ENCODE assay signal across 19 mouse cellular contexts in genomic region chr2:130916521-130917147, GRCm38 (mm10). TPM values are rescaled to one million over a fixed set of nuclear protein-coding genes. Genes with fewer than 3 reads are reported as not detected.
DNase-seq lines count a peak whose midpoint lies in the region; ATAC-seq and TF ChIP-seq lines count a peak whose summit lies in the region.
"Had no signal": no experiment of that assay in that cellular context is flagged by ENCODE, and none has a peak within 500 bp of the region (broad histone marks: within the 10 kb centered on the region; RNA-seq: fewer than 3 reads in every experiment).

No protein-coding gene starts in this region.

- peaks cover 37% of the 10 kb centered on the region for H3K79me2 ChIP-seq in liver, adult 2 months (ENCODE audit: control insufficient read depth, insufficient read depth, low read length)

- H3K36me3 ChIP-seq in liver, adult 2 months (ENCODE audit: control insufficient read depth, insufficient read depth, low read length): no peaks in the 10 kb centered on the region; the same call in 1 of the 2 replicates
- no peaks in the 10 kb centered on the region for H3K36me3 ChIP-seq in liver, embryonic 12.5 days
- no peaks in the 10 kb centered on the region for H3K36me3 ChIP-seq in neural tube, embryonic 15.5 days
- H3K36me3 ChIP-seq: hindbrain, embryonic 15.5 days; lung, embryonic 15.5 days; stomach, embryonic 15.5 days had no signal

- no peaks in the 10 kb centered on the region for H3K27me3 ChIP-seq in liver, adult 2 months (ENCODE audit: control insufficient read depth, insufficient read depth, low read length)
- no peaks in the 10 kb centered on the region for H3K27me3 ChIP-seq in liver, embryonic 12.5 days (replicated peaks)
- no peaks in the 10 kb centered on the region for H3K27me3 ChIP-seq in neural tube, embryonic 15.5 days (replicated peaks)
- H3K27me3 ChIP-seq: forebrain, embryonic 13.5 days; hindbrain, embryonic 15.5 days; lung, embryonic 15.5 days; megakaryocyte, embryonic 14.5 days; stomach, embryonic 15.5 days had no signal

- no peak overlapping the region for H3K4me3 ChIP-seq in liver, adult 2 months (ENCODE audit: insufficient read depth, low read depth, low read length)
- no peak overlapping the region for H3K4me3 ChIP-seq in liver, embryonic 12.5 days
- no peak overlapping the region for H3K4me3 ChIP-seq in embryonic fibroblast, embryonic 13.5 days (ENCODE audit: insufficient read depth, low read length)
- no peak overlapping the region for H3K4me3 ChIP-seq in neural tube, embryonic 15.5 days (replicated peaks)
- H3K4me3 ChIP-seq: forebrain, embryonic 13.5 days; heart, adult 2 months; hindbrain, embryonic 15.5 days; lung, embryonic 15.5 days; megakaryocyte, embryonic 14.5 days; stomach, embryonic 15.5 days had no signal

- WGBS in liver, adult 2 months: 81% methylated on average over 3 of the region's 3 CpGs
- WGBS in liver, embryonic 12.5 days (ENCODE audit: insufficient replicate concordance): 65% methylated on average over 3 of the region's 3 CpGs
- 4% methylated on average over 3 of the region's 3 CpGs for WGBS in neural tube, embryonic 15.5 days

- no peak overlapping the region for H3K4me2 ChIP-seq in liver, embryonic 12.5 days
- no peak overlapping the region for H3K4me2 ChIP-seq in neural tube, embryonic 15.5 days
- H3K4me2 ChIP-seq: forebrain, embryonic 13.5 days; hindbrain, embryonic 15.5 days; lung, embryonic 15.5 days; stomach, embryonic 15.5 days had no signal

- no peak for ATAC-seq in liver, embryonic 12.5 days
- no peak for ATAC-seq in neural tube, embryonic 15.5 days (ENCODE audit: low FRiP score)
- ATAC-seq in monocyte, adult 5-6 weeks (replicated peaks; ENCODE audit: insufficient number of reproducible peaks, low FRiP score, low TSS enrichment, poor library complexity, severe bottlenecking): no peak
- ATAC-seq: forebrain, embryonic 13.5 days had no signal

- no peak for TF ChIP-seq POLR2A in liver, adult 2 months (IDR thresholded peaks at IDR 0.05; ENCODE audit: extremely low read depth, insufficient read depth, low read length)
- TF ChIP-seq POLR2A in embryonic fibroblast, embryonic 13.5 days (IDR thresholded peaks at IDR 0.05; ENCODE audit: low read depth, low read length): no peak

- TF ChIP-seq CTCF in liver, adult 2 months (IDR thresholded peaks at IDR 0.05; ENCODE audit: low read depth, low read length): no peak
- no peak for TF ChIP-seq CTCF in embryonic fibroblast, embryonic 13.5 days (IDR thresholded peaks at IDR 0.05; ENCODE audit: borderline replicate concordance, insufficient read depth, low read length)

- H3K9me3 ChIP-seq in liver, embryonic 12.5 days (replicated peaks): no peaks in the 10 kb centered on the region
- no peaks in the 10 kb centered on the region for H3K9me3 ChIP-seq in neural tube, embryonic 15.5 days (replicated peaks)
- H3K9me3 ChIP-seq: forebrain, embryonic 13.5 days; hindbrain, embryonic 15.5 days; lung, embryonic 15.5 days; megakaryocyte, embryonic 14.5 days; stomach, embryonic 15.5 days had no signal

- no peak overlapping the region for H3K9ac ChIP-seq in liver, adult 2 months (ENCODE audit: low read depth, low read length)
- no peak overlapping the region for H3K9ac ChIP-seq in liver, embryonic 12.5 days
- H3K9ac ChIP-seq in neural tube, embryonic 15.5 days (replicated peaks): no peak overlapping the region
- H3K9ac ChIP-seq: forebrain, embryonic 13.5 days; hindbrain, embryonic 15.5 days; lung, embryonic 15.5 days; stomach, embryonic 15.5 days had no signal

- H3K4me1 ChIP-seq in liver, adult 2 months (ENCODE audit: control insufficient read depth, insufficient read depth, low read length): peaks cover 31% of the 10 kb centered on the region
- 0 out of 2 replicates have a peak, but pooled peaks cover 8% of the 10 kb centered on the region for H3K4me1 ChIP-seq in liver, embryonic 12.5 days
- H3K4me1 ChIP-seq in embryonic fibroblast, embryonic 13.5 days (ENCODE audit: control insufficient read depth, insufficient read depth, low read length): peaks cover 2% of the 10 kb centered on the region; the same call in 1 of the 2 replicates
- H3K4me1 ChIP-seq in neural tube, embryonic 15.5 days: peaks cover 7% of the 10 kb centered on the region; the same call in 1 of the 2 replicates
- H3K4me1 ChIP-seq: forebrain, embryonic 13.5 days; lung, embryonic 15.5 days; stomach, embryonic 15.5 days had no signal

- peak overlapping the region; percentile 62; the same call in 1 of the 2 replicates for H3K27ac ChIP-seq in liver, adult 2 months (replicated peaks; ENCODE audit: insufficient read depth, low read depth, low read length)
- no peak overlapping the region for H3K27ac ChIP-seq in liver, embryonic 12.5 days
- H3K27ac ChIP-seq in embryonic fibroblast, embryonic 13.5 days (ENCODE audit: insufficient read depth, low read length): peak overlapping the region; percentile 45
- H3K27ac ChIP-seq in neural tube, embryonic 15.5 days (replicated peaks): 0 out of 2 replicates have a peak overlapping the region, but pooled peaks have one; percentile 28
- H3K27ac ChIP-seq: forebrain, embryonic 13.5 days; heart, adult 2 months; hindbrain, embryonic 15.5 days; lung, embryonic 15.5 days; stomach, embryonic 15.5 days had no signal

- peak; percentile 56 for DNase-seq in adrenal gland, postnatal 10 days
- no peak for DNase-seq in adrenal gland, adult 18-20 months (ENCODE audit: low spot score in 2 of 2)
- DNase-seq in liver, adult 2 months (ENCODE audit: extremely low read depth, low read depth, low spot score): no peak
- DNase-seq in right cerebral cortex, adult 18-20 months: no peak
- DNase-seq: cerebellum, adult 8-10 months; heart, adult 2 months; heart, postnatal 14 days; layer of hippocampus, postnatal 36 days; liver; thymus, postnatal 36 days had no signal

RNA-seq across cellular contexts. Expression of gene Atrn, which starts 10.3 kb away (rescaled TPM):
- 10 to 100 TPM; 26.5 to 32.7 TPM for total RNA-seq in adrenal gland, postnatal 10 days (2021)
- total RNA-seq in adrenal gland, adult 18-20 months (2021): 10 to 100 TPM; 24.0 to 32.1 TPM
- 27.2 and 32.6 TPM in 2 replicates for total RNA-seq in liver, adult 2 months (2014; rRNA removed)
- polyA plus RNA-seq in liver, adult 2 months (2012; rRNA removed): 13.5 and 16.6 TPM in 2 replicates
- polyA plus RNA-seq in liver, embryonic 12.5 days (2016; fragmentation: Nextera tagmentation; extraction: Ambion mirVana): 3.7 and 4.1 TPM in 2 replicates
- polyA plus RNA-seq in embryonic fibroblast, embryonic 13.5 days (2011; ENCODE audit: insufficient read length, low read depth, missing spikeins): 28.4 and 30.0 TPM in 2 replicates
- 12.5 and 13.7 TPM in 2 replicates for polyA plus RNA-seq in neural tube, embryonic 15.5 days (2015; fragmentation: Nextera tagmentation; extraction: Ambion mirVana)
- total RNA-seq in monocyte, adult 5-6 weeks (2017): 7.9 to 15.1 TPM (median 13.4 TPM) in 3 replicates

RNA-seq across cellular contexts. Expression of gene 4930402H24Rik, which starts 10.4 kb away (rescaled TPM):
- 10 to 100 TPM; 38.9 to 49.6 TPM for total RNA-seq in adrenal gland, postnatal 10 days (2021)
- total RNA-seq in adrenal gland, adult 18-20 months (2021): 10 to 100 TPM; 29.5 to 47.8 TPM
- total RNA-seq in liver, adult 2 months (2014; rRNA removed): 14.8 and 19.9 TPM in 2 replicates
- polyA plus RNA-seq in liver, adult 2 months (2012; rRNA removed): 15.4 and 18.2 TPM in 2 replicates
- 10.6 and 13.3 TPM in 2 replicates for polyA plus RNA-seq in liver, embryonic 12.5 days (2016; fragmentation: Nextera tagmentation; extraction: Ambion mirVana)
- polyA plus RNA-seq in embryonic fibroblast, embryonic 13.5 days (2011; ENCODE audit: insufficient read length, low read depth, missing spikeins): 67.2 and 101 TPM in 2 replicates
- polyA plus RNA-seq in neural tube, embryonic 15.5 days (2015; fragmentation: Nextera tagmentation; extraction: Ambion mirVana): 75.5 and 85.3 TPM in 2 replicates
- total RNA-seq in monocyte, adult 5-6 weeks (2017): 9.0 to 34.0 TPM (median 14.8 TPM) in 3 replicates
